Mouse (Mus musculus) forebrain, embryonic 16.5 days (tissue): ENCODE measurements around the gene Klc1. TPM values are rescaled to one million over a fixed set of nuclear protein-coding genes. Genes with fewer than 3 reads are reported as not detected.
A peak's percentile ranks its signal among the peaks of the same experiment; 100 is the strongest.
"Not testable (repeated sequence)": the region's sequence is repeated elsewhere in the genome, so short reads cannot be mapped to it uniquely, and the experiment has no call there.

Source experiments
- ATAC-seq: fragments of 200-750 bp; cut with Nextera tagmentation; 2 replicates; pipeline ENCODE4 v1.8.0; 2017; ENCODE audit warnings: mild to moderate bottlenecking, moderate library complexity
- H3K27ac ChIP-seq: fragments of 300-500 bp; sonication (generic); 2 replicates; pipeline ENCODE4 v1.5.1; 2014; ENCODE audit warnings: low read length, control low read depth
- H3K27me3 ChIP-seq: fragments of 300-500 bp; sonication (generic); replicated peaks from 2 replicates; pipeline ENCODE4 v1.6.1; 2014; ENCODE audit warnings: low read length; ENCODE audit not compliant: control insufficient read depth, insufficient read depth
- H3K36me3 ChIP-seq: fragments of 300-500 bp; sonication (generic); 2 replicates; pipeline ENCODE4 v1.6.1; 2014; ENCODE audit not compliant: control insufficient read depth, insufficient read depth
- H3K4me1 ChIP-seq: fragments of 300-500 bp; sonication (generic); replicated peaks from 2 replicates; pipeline ENCODE4 v1.6.1; 2014; ENCODE audit warnings: low read length; ENCODE audit not compliant: control insufficient read depth, insufficient read depth
- H3K4me2 ChIP-seq: fragments of 300-500 bp; sonication (generic); 2 replicates; pipeline ENCODE4 v1.6.1; 2014; ENCODE audit warnings: mild to moderate bottlenecking, low read length, control low read depth
- H3K4me3 ChIP-seq: fragments of 300-500 bp; sonication (generic); replicated peaks from 2 replicates; pipeline ENCODE4 v1.5.1; 2014; ENCODE audit warnings: mild to moderate bottlenecking, low read length, control low read depth
- H3K9ac ChIP-seq: fragments of 300-500 bp; sonication (generic); replicated peaks from 2 replicates; pipeline ENCODE4 v1.6.1; 2014; ENCODE audit warnings: low read depth, low read length, control low read depth
- H3K9me3 ChIP-seq: fragments of 300-500 bp; sonication (generic); 2 replicates; pipeline ENCODE4 v1.6.1; 2016; ENCODE audit warnings: low read length; ENCODE audit not compliant: control insufficient read depth
- WGBS: fragments of 180-500 bp; shearing (Covaris S2); extraction: QIAGEN DNeasy Blood & Tissue Kit; methylation state at CpG from one replicate; pipeline ENCODE4 v1.1.7; 2014; 5-methylcytosine and 5-hydroxymethylcytosine counted together
- polyA plus RNA-seq: library from polyadenylated mRNA; unstranded; fragments of >200 nt; fragmentation: Nextera tagmentation; extraction: Ambion mirVana; gene quantifications from 2 replicates; pipeline ENCODE4 v1.2.1, GENCODE M21; 2015

The Klc1 gene
- 460 and 493 TPM in 2 replicates for polyA plus RNA-seq

DNA sequence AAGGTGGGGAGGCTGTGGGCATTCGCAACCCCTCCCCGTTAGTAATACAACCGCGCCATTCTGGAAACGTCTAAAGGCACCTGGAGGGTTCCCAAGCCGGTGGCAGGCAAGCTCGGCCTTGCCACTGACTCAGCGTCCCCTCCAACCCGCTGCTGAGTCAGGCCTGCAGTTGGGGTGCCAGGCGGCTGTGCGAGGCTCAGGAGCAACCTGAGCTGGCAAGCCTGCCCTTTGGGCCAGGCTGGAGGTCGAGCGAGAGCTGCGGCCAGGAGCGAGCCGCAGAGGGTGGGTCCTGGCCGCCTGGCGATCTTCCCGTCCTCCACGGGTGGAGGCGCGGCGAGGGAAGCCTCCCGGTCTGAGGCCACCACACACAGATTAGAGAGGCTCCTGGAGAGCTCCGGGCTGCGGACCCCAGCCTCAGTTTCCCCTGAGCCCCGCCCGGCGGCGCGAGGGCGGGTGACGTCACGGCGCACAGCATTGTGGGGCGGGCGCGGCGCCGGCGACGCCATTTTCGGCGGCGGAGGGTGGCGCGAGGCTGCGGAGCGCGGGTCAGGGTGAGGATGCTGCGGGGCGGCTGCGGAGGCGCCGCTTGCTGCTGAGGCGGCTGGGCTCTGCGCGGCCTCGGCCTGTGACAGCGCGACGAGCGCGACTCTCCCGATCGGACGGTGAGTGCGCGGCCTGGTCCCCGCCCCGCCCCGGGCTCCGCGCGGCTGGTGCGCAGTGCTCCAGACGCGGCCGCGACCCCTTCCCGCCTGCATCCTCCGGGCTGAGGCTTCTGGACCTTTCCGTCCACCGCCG lies at the start of gene Klc1:
Gene Klc1 (plus strand): TSS at position 469 of the 795 bp plus-strand sequence.
- under 1% methylated on average over 66 of the region's 85 CpGs for WGBS
- H3K4me2 ChIP-seq, result peak within 1 kb of the TSS; percentile 96
- H3K4me3 ChIP-seq, result peak within 1 kb of the TSS; percentile 92
- H3K36me3 ChIP-seq, result no peaks in the 10 kb centered on the region
- H3K9me3 ChIP-seq, result no peaks in the 10 kb centered on the region
- H3K27me3 ChIP-seq, result no peaks in the 10 kb centered on the region
- peaks cover 24% of the 10 kb centered on the region for H3K4me1 ChIP-seq
- ATAC-seq, result peak; percentile 85
- H3K9ac ChIP-seq, result peak within 1 kb of the TSS; percentile 98
- H3K27ac ChIP-seq, result peak within 1 kb of the TSS; percentile 93

DNA sequence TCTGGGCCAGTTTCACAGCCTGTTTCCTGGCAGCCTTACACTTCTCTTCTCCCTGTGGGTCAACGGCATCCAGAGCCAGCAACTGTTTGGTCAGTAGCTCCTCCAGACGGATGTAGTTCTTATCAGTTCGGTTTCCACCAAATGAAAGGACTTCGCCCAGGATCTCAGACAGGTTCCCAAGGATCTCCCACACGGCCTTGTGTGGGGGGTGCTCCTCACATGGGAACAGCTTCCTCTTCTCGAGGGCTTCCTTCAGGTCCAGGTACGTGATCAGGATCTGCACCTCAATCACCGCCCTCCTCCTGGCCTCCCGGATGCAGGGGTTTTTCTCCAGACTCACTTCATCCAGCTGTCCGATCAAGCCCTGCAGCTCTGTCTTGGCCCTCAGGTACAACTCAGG lies 48.6 kb upstream of the Klc1 start:
- Histone ChIP-seq H3K4me3 (no peak overlapping the region), H3K27ac (no peak overlapping the region), H3K27me3 (no peaks in the 10 kb centered on the region), H3K4me1 (peaks cover 19% of the 10 kb centered on the region), H3K36me3 (peaks cover 26% of the 10 kb centered on the region), H3K9ac (no peak overlapping the region), H3K4me2 (no peak overlapping the region), H3K9me3 (no peaks in the 10 kb centered on the region)
- ATAC-seq, result no peak
- 88% methylated on average over 10 of the region's 10 CpGs for WGBS

DNA sequence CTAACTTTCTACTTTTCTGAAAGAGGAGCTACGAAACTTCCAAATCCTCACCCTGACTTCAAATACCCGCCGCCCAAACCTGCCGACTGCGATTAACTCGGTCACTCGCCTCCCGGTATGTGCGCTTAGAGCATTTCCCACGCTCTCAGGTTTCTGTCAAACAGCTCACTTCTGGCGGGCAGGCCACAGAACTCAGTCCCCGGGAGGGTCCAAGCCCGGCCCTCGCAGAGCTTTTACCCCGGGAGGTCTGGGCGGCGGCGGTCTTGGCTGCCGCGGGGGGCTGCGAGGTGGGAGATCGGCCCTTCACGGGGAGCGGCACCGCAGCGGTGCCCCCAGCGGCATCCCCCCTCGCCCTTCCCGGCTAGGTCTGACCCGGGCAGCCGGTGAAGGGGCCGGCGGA lies 46.2 kb upstream of the Klc1 start:
- ATAC-seq, result peak; percentile 5

DNA sequence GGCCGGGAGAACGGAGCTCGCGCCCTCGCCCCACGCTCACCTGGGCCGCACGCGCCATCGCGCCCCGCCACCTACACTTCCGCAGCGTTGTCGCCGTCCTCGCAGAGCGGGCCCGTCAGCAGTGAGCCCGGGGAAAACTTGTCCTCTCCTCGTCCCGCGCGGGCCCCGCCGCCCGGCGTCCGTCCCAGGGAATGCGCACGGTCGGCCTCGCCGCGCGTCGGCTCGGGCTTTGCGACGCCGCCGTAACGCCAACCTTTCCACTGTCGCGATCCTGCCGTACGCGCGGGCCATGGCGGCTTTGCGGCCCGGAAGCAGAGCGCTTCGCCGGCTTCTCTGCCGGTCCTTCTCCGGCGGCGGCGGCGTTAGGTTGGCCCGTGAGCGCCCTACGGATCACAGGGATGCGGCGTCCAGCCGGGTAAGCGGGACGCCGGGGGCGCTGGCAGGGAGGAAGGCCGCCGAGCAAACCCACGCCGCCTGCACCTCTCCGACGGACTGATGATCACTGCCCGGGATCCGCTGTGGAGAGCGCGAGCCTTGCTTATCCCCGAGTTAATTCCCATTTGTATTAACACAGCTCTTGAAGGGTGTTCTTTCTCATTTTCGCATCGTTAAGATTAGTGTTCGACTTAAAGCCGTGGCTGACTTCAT lies 45.5 kb upstream of the Klc1 start, which contains the start of the genes Bag5 and Apopt1:
Gene Bag5 (minus strand): TSS at position 254 of the 648 bp plus-strand sequence.
Gene Apopt1 (plus strand): TSS at position 258 of the 648 bp plus-strand sequence.
- peaks cover 19% of the 10 kb centered on the region for H3K4me1 ChIP-seq
- no peaks in the 10 kb centered on the region for H3K27me3 ChIP-seq
- peak within 1 kb of the TSS; percentile 69 for H3K4me3 ChIP-seq
- H3K36me3 ChIP-seq, result peaks cover 22% of the 10 kb centered on the region
- peak within 1 kb of the TSS; percentile 77 for H3K27ac ChIP-seq
- H3K9ac ChIP-seq, result peak within 1 kb of the TSS; percentile 68
- peak; percentile 98 for ATAC-seq
- under 1% methylated on average over 82 of the region's 86 CpGs for WGBS
- no peaks in the 10 kb centered on the region for H3K9me3 ChIP-seq
- peak within 1 kb of the TSS; percentile 61 for H3K4me2 ChIP-seq

More for the DNA sequence above, 46.2 kb upstream of the Klc1 start:
- peak overlapping the region; percentile 69 for H3K4me3 ChIP-seq
- under 1% methylated on average over 30 of the region's 33 CpGs for WGBS
- H3K4me2 ChIP-seq, result peak overlapping the region; percentile 58
- peaks cover 25% of the 10 kb centered on the region for H3K36me3 ChIP-seq
- peak overlapping the region; percentile 68 for H3K9ac ChIP-seq
- H3K9me3 ChIP-seq, result no peaks in the 10 kb centered on the region
- peaks cover 19% of the 10 kb centered on the region for H3K4me1 ChIP-seq
- peak overlapping the region; percentile 77 for H3K27ac ChIP-seq
- H3K27me3 ChIP-seq, result no peaks in the 10 kb centered on the region

DNA sequence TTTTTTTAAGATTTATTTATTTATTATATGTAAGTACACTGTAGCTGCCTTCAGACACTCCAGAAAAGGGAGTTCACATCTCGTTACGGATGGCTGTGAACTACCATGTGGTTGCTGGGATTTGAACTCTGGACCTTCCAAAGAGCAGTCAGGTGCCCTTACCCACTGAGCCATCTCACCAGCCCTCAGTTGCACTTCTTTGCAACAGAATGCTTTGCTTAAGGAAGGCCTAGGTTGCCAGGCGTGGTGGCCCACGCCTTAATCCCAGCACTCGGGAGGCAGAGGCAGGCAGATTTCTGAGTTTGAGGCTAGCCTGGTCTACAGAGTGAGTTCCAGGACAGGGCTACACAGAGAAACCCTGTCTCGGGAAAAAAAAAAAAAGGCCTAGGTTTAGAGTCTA lies 44.8 kb upstream of the Klc1 start:
- not testable (repeated sequence) for H3K9ac ChIP-seq, ATAC-seq
- 76% methylated on average over 6 of the region's 6 CpGs for WGBS

DNA sequence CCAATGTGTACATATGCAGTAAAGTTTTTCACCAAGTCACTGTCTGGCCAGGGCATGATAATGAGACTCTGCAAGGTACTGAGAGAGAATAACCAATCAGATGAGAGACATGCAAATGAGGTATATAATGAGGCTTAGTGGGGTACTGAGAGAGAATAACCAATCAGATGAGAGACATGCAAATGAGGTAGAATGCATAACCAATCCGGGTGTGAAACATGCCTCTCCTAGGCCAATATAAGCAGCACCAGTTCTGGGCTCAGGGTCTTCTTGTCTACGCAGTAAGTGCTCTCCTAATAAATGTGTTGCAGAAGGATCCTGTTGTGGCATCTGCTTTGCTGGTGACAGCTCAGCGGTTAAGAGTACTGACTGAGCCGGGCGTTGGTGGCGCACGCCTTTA lies 42.1 kb upstream of the Klc1 start:
- Histone ChIP-seq H3K36me3 (no peaks in the 10 kb centered on the region; the same call in 1 of the 2 replicates), H3K9me3 (no peaks in the 10 kb centered on the region), H3K27me3 (no peaks in the 10 kb centered on the region), H3K4me3 (no peak overlapping the region), H3K4me1 (peaks cover 19% of the 10 kb centered on the region), H3K27ac (no peak overlapping the region), H3K4me2 (no peak overlapping the region), H3K9ac (no peak overlapping the region)
- ATAC-seq, result no peak
- 97% methylated on average over 7 of the region's 7 CpGs for WGBS

More for the DNA sequence above, 44.8 kb upstream of the Klc1 start:
- peaks cover 20% of the 10 kb centered on the region for H3K36me3 ChIP-seq
- not testable (repeated sequence) for H3K9me3 ChIP-seq, H3K27me3 ChIP-seq, H3K27ac ChIP-seq
- peak overlapping the region; percentile 61 for H3K4me2 ChIP-seq
- H3K4me1 ChIP-seq, result peaks cover 24% of the 10 kb centered on the region
- H3K4me3 ChIP-seq, result peak overlapping the region; percentile 69

DNA sequence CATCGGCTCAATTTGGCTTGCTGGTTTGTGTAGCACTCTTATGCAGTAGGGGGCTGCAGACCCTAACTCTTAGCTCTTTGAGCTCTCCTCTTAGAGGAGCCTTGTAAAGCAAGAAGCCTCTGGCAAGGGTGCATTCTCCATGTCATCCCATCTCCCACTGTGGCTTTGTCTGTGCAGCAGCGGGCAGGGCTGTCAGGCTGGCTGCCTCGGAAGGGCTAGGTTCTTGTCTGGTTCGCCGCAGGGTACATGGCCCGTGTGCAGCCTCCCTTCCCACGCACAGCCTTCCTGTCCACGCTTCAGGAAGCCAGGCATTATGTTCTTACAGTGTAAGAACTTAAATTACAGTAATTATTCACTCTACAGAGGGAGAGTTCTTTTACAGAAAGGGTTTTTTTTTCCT lies 40.0 kb upstream of the Klc1 start:
- H3K27me3 ChIP-seq, result no peaks in the 10 kb centered on the region
- H3K36me3 ChIP-seq, result no peaks in the 10 kb centered on the region; the same call in none of the 2 replicates
- ATAC-seq, result no peak; the same call in 1 of the 2 replicates
- no peak overlapping the region for H3K4me2 ChIP-seq
- WGBS, result 25% methylated on average over 8 of the region's 8 CpGs
- peaks cover 12% of the 10 kb centered on the region for H3K4me1 ChIP-seq
- H3K9me3 ChIP-seq, result no peaks in the 10 kb centered on the region
- H3K4me3 ChIP-seq, result no peak overlapping the region
- peak overlapping the region; percentile 58 for H3K27ac ChIP-seq
- H3K9ac ChIP-seq, result no peak overlapping the region; the same call in 1 of the 2 replicates

DNA sequence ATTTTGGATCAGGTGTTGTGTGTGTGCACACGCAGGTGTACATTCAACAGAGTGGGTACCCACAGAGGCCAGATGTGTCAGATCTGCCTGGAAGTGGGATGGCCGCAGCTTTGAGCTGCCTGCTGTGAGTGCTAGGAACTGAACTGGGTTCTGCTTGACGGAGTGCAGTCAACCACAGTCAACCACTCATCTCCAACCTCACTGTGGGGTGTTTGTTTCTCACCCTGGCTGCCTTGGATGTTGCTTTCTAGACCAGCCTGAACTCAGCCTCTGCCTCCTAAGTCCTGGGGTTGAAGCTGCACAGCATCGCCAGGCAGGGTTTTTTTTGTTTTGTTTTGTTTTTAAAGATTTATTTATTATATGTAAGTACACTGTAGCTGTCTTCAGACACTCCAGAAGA lies 38.4 kb upstream of the Klc1 start:
- Histone ChIP-seq H3K27me3 (no peaks in the 10 kb centered on the region), H3K9ac (no peak overlapping the region), H3K9me3 (no peaks in the 10 kb centered on the region), H3K4me2 (no peak overlapping the region), H3K36me3 (no peaks in the 10 kb centered on the region; the same call in none of the 2 replicates), H3K4me3 (no peak overlapping the region), H3K4me1 (peaks cover 5% of the 10 kb centered on the region), H3K27ac (no peak overlapping the region)
- no peak for ATAC-seq
- 84% methylated on average over 4 of the region's 4 CpGs for WGBS

DNA sequence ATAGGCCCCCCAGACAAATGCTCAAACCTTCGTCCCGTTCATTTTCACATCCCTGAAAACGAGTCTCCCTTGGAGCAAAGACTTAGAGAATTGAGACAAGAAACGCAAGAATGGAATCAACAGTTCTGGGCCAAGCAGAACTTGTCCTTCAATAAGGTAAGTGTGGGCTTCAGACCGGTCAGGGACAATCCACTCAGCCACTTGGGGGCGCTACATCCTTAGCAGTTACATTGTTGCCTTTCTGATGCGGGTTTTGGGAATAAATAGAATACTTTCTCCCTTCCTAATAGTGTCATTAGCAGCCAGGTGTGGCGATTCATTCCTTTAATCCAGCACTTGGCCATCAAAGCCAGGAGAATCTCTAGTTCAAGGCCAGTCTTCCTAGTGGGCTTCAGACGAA lies 36.0 kb upstream of the Klc1 start:
- no peaks in the 10 kb centered on the region; the same call in 1 of the 2 replicates for H3K36me3 ChIP-seq
- H3K9me3 ChIP-seq, result no peaks in the 10 kb centered on the region
- H3K9ac ChIP-seq, result no peak overlapping the region
- H3K4me2 ChIP-seq, result no peak overlapping the region
- no peak overlapping the region for H3K27ac ChIP-seq
- no peak for ATAC-seq
- no peaks in the 10 kb centered on the region for H3K27me3 ChIP-seq
- peaks cover 5% of the 10 kb centered on the region for H3K4me1 ChIP-seq
- WGBS, result 69% methylated on average over 9 of the region's 9 CpGs
- H3K4me3 ChIP-seq, result no peak overlapping the region
